Mouse (Mus musculus) ES-Bruce4 (cell line): ENCODE results near the gene Plekhg2. TPM values are rescaled to one million over a fixed set of nuclear protein-coding genes. Genes with fewer than 3 reads are reported as not detected.

ENCODE experiments used
- H3K27ac ChIP-seq: 2 replicates; pipeline ENCODE4 v1.5.1; 2012; ENCODE audit warnings: low read length, inconsistent platforms; ENCODE audit not compliant: insufficient read depth
- H3K27me3 ChIP-seq: 2 replicates; pipeline ENCODE4 v1.6.1; 2012; ENCODE audit warnings: mild to moderate bottlenecking, low read length, inconsistent platforms; ENCODE audit not compliant: control insufficient read depth, poor library complexity, insufficient read depth, severe bottlenecking
- H3K36me3 ChIP-seq: 2 replicates; pipeline ENCODE4 v1.6.1; 2012; ENCODE audit warnings: inconsistent platforms, mild to moderate bottlenecking, low read length, moderate library complexity; ENCODE audit not compliant: control insufficient read depth, poor library complexity, insufficient read depth, severe bottlenecking
- H3K4me1 ChIP-seq: one replicate; pipeline ENCODE4 v1.8.1; 2011; ENCODE audit warnings: low read length; ENCODE audit not compliant: control insufficient read depth, insufficient read depth
- H3K4me3 ChIP-seq: 2 replicates; pipeline ENCODE4 v1.5.1; 2011; ENCODE audit warnings: low read depth, mild to moderate bottlenecking, low read length
- H3K9ac ChIP-seq: 2 replicates; pipeline ENCODE4 v1.6.1; 2012; ENCODE audit warnings: low read depth, mild to moderate bottlenecking, inconsistent platforms; ENCODE audit not compliant: poor library complexity, severe bottlenecking
- H3K9me3 ChIP-seq: replicated peaks from 2 replicates; pipeline ENCODE4 v1.6.1; 2012; ENCODE audit warnings: mild to moderate bottlenecking, low read length, inconsistent platforms; ENCODE audit not compliant: control insufficient read depth, poor library complexity, insufficient read depth, severe bottlenecking
- CTCF ChIP-seq: IDR thresholded peaks from one replicate; pipeline ENCODE4 v1.8.1; 2011; ENCODE audit warnings: low read depth, low read length
- EP300 ChIP-seq: IDR thresholded peaks from 2 replicates; pipeline ENCODE4 v1.6.1; 2011; ENCODE audit warnings: low read depth, low read length; ENCODE audit not compliant: insufficient read depth
- POLR2A ChIP-seq: IDR thresholded peaks from one replicate; pipeline ENCODE4 v1.8.1; 2011; ENCODE audit warnings: low read length; ENCODE audit not compliant: insufficient read depth
- polyA plus RNA-seq: library from polyadenylated mRNA; stranded (reverse); fragments of >200 nt; gene quantifications from 2 replicates; pipeline ENCODE4 v1.2.4, GENCODE M21; 2011; ENCODE audit warnings: low read depth; ENCODE audit not compliant: missing spikeins, insufficient read depth, insufficient read length

Plekhg2 gene
- polyA plus RNA-seq, 1 experiment, result 85.5 TPM

GRCm38 (mm10) chr7:28362441-28363060 is 9.8 kb downstream of the Plekhg2 start:
- H3K9me3 ChIP-seq, result no peaks in the 10 kb centered on the region

DNA sequence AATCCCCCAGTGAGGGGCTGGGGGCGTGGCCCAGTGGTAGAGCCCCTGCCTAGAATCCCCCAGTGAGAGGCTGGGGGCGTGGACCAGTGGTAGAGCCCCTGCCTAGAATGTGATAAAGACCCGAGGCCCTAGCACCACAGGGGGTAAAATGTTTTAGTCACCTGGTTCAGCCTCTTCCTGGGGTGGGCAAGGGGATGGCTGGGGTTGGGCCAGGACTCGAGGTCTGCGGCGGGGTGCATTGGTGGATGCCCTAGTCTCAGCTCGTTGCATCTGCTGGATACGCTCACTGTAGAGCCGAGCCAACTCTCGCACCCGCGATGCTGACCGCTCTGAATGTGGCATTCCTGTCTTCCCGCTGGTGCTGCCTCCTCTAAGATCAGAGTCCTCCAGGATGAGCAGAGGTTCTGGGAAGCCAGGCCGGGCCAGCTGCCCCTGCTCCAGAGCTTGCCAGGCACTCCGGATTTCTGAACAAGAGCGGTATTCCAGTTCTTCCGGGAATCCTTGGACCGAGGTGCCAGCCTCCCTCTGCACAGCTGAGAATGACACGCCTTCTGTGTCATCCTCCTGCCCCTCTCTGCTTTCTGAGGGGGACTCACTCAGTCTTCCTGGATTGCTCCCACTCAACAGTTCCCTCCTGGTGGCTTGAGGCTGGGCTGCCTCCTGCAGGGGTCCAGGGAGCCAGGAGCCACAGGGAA is 10.6 kb downstream of the Plekhg2 start:
- Histone ChIP-seq H3K9ac (no peak overlapping the region), H3K4me1 (peaks cover under 1% of the 10 kb centered on the region), H3K27me3 (no peaks in the 10 kb centered on the region), H3K36me3 (no peaks in the 10 kb centered on the region), H3K9me3 (no peaks in the 10 kb centered on the region), H3K27ac (no peak overlapping the region), H3K4me3 (no peak overlapping the region)
- TF ChIP-seq POLR2A (no peak), CTCF (no peak)

More at GRCm38 (mm10) chr7:28362441-28363060, 9.8 kb downstream of the Plekhg2 start:
- TF ChIP-seq POLR2A (no peak), EP300 (no peak), CTCF (no peak)
- Histone ChIP-seq H3K4me3 (no peak overlapping the region), H3K36me3 (no peaks in the 10 kb centered on the region), H3K27me3 (no peaks in the 10 kb centered on the region), H3K4me1 (no peaks in the 10 kb centered on the region), H3K27ac (no peak overlapping the region), H3K9ac (no peak overlapping the region)

DNA sequence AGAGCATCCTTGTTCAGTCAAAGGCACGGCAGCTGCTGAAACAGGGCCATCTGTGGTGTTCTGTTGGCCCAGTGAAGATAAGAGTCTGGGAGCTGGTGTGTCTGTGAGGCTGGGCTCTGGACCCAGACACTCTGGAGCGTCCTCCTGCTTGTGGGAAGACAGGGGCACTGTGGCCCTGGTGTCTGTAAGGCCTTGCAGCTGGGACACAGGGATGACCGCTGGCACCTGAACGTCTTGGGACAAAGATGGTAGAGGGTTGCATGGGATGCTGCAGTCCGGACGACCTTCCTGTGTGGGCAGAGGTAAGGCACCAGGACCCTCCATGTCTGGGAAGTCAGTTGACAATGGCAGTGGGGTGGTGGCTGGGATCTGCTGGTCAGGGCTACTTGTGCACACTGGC is 12.1 kb downstream of the Plekhg2 start:
- no peak for TF ChIP-seq EP300
- TF ChIP-seq POLR2A, result no peak
- no peak for TF ChIP-seq CTCF
- peaks cover 3% of the 10 kb centered on the region for H3K4me1 ChIP-seq
- no peaks in the 10 kb centered on the region for H3K27me3 ChIP-seq
- H3K27ac ChIP-seq, result no peak overlapping the region
- no peak overlapping the region for H3K9ac ChIP-seq
- H3K9me3 ChIP-seq, result no peaks in the 10 kb centered on the region
- H3K4me3 ChIP-seq, result no peak overlapping the region
- no peaks in the 10 kb centered on the region for H3K36me3 ChIP-seq

DNA sequence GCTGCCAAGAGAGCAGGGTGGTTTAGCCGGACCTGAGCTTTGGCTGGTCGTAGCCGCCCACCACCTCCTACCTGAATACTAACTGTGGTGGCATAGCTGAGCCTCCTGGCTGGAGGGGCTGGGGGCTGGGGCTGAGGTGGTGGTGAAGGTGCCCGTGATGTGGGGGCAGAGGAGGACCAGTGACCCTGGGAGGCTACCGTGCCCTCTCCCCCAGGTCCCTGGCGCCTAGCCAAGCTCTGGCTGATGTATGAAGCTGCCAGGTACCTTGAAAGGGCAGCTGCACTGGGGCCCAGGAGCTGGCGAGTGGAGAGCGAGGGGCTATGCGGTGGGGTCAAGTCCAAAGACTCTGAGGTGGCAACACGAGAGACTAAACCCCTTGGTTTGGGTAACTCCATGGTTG is 12.5 kb downstream of the Plekhg2 start:
- TF ChIP-seq POLR2A, result no peak
- TF ChIP-seq EP300, result no peak
- no peak for TF ChIP-seq CTCF
- Histone ChIP-seq H3K36me3 (no peaks in the 10 kb centered on the region), H3K27me3 (no peaks in the 10 kb centered on the region), H3K27ac (no peak overlapping the region), H3K9me3 (no peaks in the 10 kb centered on the region), H3K4me1 (peaks cover 3% of the 10 kb centered on the region), H3K4me3 (no peak overlapping the region), H3K9ac (no peak overlapping the region)

DNA sequence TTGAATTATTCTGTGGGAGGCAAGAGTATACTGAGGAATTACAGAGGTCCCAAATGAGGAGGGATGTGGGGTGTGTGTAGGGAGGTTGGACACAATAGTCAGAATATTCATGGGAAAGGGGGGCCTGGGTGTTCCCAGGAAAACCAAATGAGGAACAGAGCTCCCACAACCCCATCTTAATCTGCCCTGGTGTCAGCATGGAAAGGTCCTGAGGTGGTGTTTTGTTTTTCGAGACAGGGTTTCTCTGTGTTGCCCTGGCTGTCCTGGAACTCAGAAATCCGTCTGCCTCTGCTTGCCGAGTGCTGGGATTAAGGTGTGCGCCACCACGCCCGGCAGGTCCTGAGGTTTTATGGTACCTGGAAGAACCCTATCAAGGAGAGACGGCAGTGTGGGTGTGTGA is 14.0 kb downstream of the Plekhg2 start:
- no peaks in the 10 kb centered on the region for H3K9me3 ChIP-seq
- no peak overlapping the region for H3K4me3 ChIP-seq
- TF ChIP-seq POLR2A (no peak), EP300 (no peak), CTCF (no peak)
- H3K27ac ChIP-seq, result no peak overlapping the region
- H3K4me1 ChIP-seq, result peaks cover 3% of the 10 kb centered on the region
- H3K9ac ChIP-seq, result no peak overlapping the region
- no peaks in the 10 kb centered on the region for H3K27me3 ChIP-seq
- peaks cover 9% of the 10 kb centered on the region for H3K36me3 ChIP-seq

DNA sequence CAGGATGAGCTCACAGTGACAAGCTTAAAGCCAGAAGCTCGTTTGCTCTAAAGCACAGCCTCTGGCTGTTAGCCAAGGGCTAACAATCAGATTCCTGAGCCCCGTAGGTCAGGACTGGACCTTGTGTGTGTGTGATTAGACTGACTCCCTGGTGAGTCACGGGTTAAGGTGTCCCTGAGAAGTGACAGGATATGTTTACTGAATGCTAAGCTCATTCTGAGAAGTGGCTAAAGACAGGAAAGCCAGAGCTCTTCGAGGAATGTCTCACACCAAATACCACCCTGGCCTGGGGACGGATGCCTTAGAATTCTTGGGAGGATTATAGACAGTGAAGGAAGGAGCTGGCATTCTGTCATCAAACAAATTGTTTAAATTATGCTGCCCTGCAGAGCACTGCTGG is 14.4 kb downstream of the Plekhg2 start:
- TF ChIP-seq CTCF (no peak), POLR2A (no peak), EP300 (no peak)
- peaks cover 14% of the 10 kb centered on the region for H3K36me3 ChIP-seq
- no peaks in the 10 kb centered on the region for H3K9me3 ChIP-seq
- peaks cover 3% of the 10 kb centered on the region for H3K4me1 ChIP-seq
- no peak overlapping the region for H3K9ac ChIP-seq
- H3K27me3 ChIP-seq, result no peaks in the 10 kb centered on the region
- no peak overlapping the region for H3K4me3 ChIP-seq
- no peak overlapping the region for H3K27ac ChIP-seq
